Mouse (Mus musculus) heart, adult 2 months (tissue): ENCODE measurements around the gene Yy1. TPM values are rescaled to one million over a fixed set of nuclear protein-coding genes. Genes with fewer than 3 reads are reported as not detected.

Experiments
- DNase-seq, 2 experiments: peaks; one replicate each; pipeline ENCODE4 v3.0.0; 2021
- H3K27ac ChIP-seq: fragments of 200-600 bp; 2 replicates; pipeline ENCODE4 v1.8.1; 2022
- H3K27me3 ChIP-seq: fragments of 200-500 bp; 2 replicates; pipeline ENCODE4 v1.6.1; 2012; ENCODE audit warnings: mild to moderate bottlenecking, low read length, inconsistent platforms, mixed read lengths; ENCODE audit not compliant: control insufficient read depth, insufficient read depth
- H3K36me3 ChIP-seq: fragments of 200-500 bp; 2 replicates; pipeline ENCODE4 v1.6.1; 2012; ENCODE audit warnings: low read length, inconsistent platforms; ENCODE audit not compliant: control insufficient read depth, insufficient read depth
- H3K4me1 ChIP-seq: fragments of 200-500 bp; 2 replicates; pipeline ENCODE4 v1.6.1; 2011; ENCODE audit warnings: low read length; ENCODE audit not compliant: control insufficient read depth, insufficient read depth
- H3K4me3 ChIP-seq: fragments of 200-600 bp; 2 replicates; pipeline ENCODE4 v1.8.1; 2022
- H3K79me2 ChIP-seq: fragments of 200-500 bp; replicated peaks from 2 replicates; pipeline ENCODE4 v1.6.1; 2012; ENCODE audit warnings: mild to moderate bottlenecking, inconsistent platforms, low read length, moderate library complexity, mixed read lengths; ENCODE audit not compliant: control insufficient read depth, insufficient read depth
- H3K9ac ChIP-seq: fragments of 200-500 bp; 2 replicates; pipeline ENCODE4 v1.6.1; 2012; ENCODE audit warnings: low read depth, mild to moderate bottlenecking, control low read depth, inconsistent platforms, low read length, mixed read lengths
- CTCF ChIP-seq: fragments of 200-600 bp; IDR thresholded peaks from 2 replicates; pipeline ENCODE4 v1.8.1; 2022; ENCODE audit warnings: antibody characterized with exemption, mild to moderate bottlenecking, moderate library complexity
- EP300 ChIP-seq: fragments of 200-500 bp; IDR thresholded peaks from 2 replicates; pipeline ENCODE4 v1.6.1; 2011; ENCODE audit warnings: low read depth, low read length, control low read depth; ENCODE audit not compliant: insufficient read depth
- POLR2A ChIP-seq: fragments of 200-500 bp; IDR thresholded peaks from 2 replicates; pipeline ENCODE4 v1.6.1; 2011; ENCODE audit warnings: mild to moderate bottlenecking, low read depth, low read length, control low read depth; ENCODE audit not compliant: insufficient read depth
- WGBS: fragments of 180-500 bp; shearing (Covaris S2); methylation state at CpG from one replicate; pipeline ENCODE4 v1.1.7; 2018; 5-methylcytosine and 5-hydroxymethylcytosine counted together
- intact Hi-C: fragments of 180-260 bp; cut with DNase I; formaldehyde crosslinking; loops from one replicate; pipeline ENCODE4 v1.15.1; 2025
- polyA plus RNA-seq: library from polyadenylated mRNA; depleted of rRNA; stranded (reverse); fragments of >200 nt; gene quantifications from 2 replicates; pipeline ENCODE4 v1.2.3, GENCODE M21; 2012
- total RNA-seq, 2 experiments: library from RNA; stranded (reverse); gene quantifications; 2 replicates each; pipeline ENCODE4 v1.2.3; 2021

Gene Yy1
- total and polyA plus RNA-seq, 3 experiments, result 7.1 to 38.8 (median 34.4) TPM

DNA sequence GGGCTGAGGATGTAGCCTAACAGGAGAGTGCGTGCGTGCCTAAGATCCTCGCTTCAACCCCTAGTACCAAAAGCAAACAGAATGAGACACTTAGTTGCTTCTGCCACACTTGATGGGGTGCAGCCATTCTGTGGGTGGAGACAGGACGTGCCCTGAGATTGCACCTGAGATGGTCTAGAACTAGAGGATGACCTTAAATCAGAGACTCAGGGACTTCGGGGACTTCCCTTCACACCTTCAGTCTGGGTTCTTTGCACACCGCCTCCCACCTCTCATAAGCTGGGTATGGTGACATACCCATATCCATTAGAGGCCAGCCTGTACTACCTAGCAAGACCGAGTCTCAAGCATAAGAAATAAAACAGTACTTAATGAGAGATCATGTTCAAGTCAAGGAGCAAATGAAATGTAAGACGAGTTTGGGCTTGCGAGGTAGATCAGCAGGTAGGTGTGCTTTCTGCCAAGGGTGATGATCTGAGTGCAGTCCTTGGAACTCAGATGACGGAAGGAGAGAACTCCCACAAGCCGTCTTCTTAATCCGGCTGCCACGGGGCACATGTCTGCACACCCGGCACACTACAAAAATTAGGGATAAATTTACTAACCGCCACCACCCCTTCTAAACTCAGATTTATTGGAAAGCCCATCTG lies 31.6 kb downstream of the Yy1 start:
- no peaks in the 10 kb centered on the region for H3K27me3 ChIP-seq
- H3K27ac ChIP-seq, result no peak overlapping the region
- DNase-seq, result no peak
- WGBS, result 91% methylated on average over 15 of the region's 15 CpGs
- no peaks in the 10 kb centered on the region for H3K36me3 ChIP-seq
- no peaks in the 10 kb centered on the region for H3K79me2 ChIP-seq
- H3K4me1 ChIP-seq, result peaks cover 2% of the 10 kb centered on the region; the same call in 1 of the 2 replicates
- intact Hi-C loops, result no loop called here
- H3K4me3 ChIP-seq, result no peak overlapping the region
- no peak for TF ChIP-seq EP300
- TF ChIP-seq CTCF, result no peak
- TF ChIP-seq POLR2A, result no peak
- no peak overlapping the region for H3K9ac ChIP-seq

DNA sequence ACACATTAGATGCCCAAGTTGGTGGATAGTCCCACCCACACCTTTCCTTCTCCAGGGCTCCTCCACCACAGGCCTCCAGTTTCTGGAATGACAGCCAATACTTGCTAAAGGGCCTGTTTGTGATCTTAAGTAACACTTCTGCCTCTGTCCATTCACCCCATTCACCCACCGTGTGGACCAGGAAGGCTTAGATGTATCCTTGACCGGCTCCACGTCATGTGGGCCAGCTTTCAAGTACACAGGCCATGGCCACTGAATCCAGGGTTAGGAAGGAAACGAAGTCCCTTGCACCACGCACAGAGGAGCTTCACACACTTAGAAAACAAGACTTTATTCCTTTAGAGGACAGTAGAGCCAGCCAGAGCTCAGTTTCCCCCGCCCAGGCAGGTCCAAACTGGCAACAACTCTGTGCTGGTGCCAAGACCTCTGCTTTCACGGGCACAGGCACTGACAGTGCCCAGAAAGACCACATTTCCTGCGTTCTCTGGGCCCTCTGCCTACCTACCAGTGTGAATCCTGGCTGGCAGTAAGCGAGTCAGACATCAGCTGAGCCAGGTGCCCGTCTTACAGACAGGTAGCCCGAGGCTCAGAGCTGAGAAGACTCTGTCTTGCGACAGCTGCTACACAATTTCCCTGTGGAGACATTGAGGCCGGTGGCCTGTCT lies 32.9 kb downstream of the Yy1 start:
- Histone ChIP-seq H3K27me3 (no peaks in the 10 kb centered on the region), H3K9ac (no peak overlapping the region), H3K4me3 (no peak overlapping the region), H3K79me2 (no peaks in the 10 kb centered on the region), H3K27ac (no peak overlapping the region), H3K4me1 (peaks cover 2% of the 10 kb centered on the region; the same call in 1 of the 2 replicates), H3K36me3 (no peaks in the 10 kb centered on the region)
- 92% methylated on average over 13 of the region's 13 CpGs for WGBS
- intact Hi-C loops, result no loop called here
- no peak for TF ChIP-seq EP300
- TF ChIP-seq CTCF, result no peak
- no peak for TF ChIP-seq POLR2A
- no peak for DNase-seq

GRCm38 (mm10) chr12:108826282-108826957 lies 33.6 kb downstream of the Yy1 start:
- intact Hi-C loops, result no loop called here
- Histone ChIP-seq H3K27me3 (no peaks in the 10 kb centered on the region), H3K27ac (no peak overlapping the region)

DNA sequence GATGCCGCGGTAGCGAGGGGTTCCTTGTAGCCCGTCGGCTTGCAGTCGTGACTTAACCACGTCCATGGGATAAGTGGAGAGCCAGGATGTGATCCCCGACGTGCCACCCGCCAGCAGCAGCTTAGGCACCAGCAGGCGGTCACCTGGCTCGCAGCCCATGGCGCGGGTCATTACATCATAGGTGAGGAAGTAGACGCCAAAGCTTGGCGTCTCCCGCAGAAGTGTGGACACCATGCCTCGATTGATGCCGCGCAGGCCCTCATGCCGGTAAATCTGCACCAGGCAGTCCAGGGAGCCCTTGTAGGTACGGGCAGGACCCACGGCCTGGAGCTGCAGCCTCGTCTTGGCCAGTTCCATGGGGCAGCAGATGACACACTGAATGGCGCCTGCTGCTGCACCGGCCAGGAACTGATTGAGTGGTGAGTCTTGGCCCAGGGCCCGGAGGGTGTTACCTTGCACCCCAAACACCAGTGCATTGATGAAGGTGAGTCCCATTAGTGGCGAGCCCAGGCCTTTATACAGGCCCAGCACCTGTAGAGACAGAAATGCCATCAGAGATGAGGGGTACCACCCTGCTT lies 34.3 kb downstream of the Yy1 start:
- intact Hi-C loops, result no loop called here
- Histone ChIP-seq H3K9ac (no peak overlapping the region), H3K36me3 (no peaks in the 10 kb centered on the region), H3K4me1 (peaks cover 2% of the 10 kb centered on the region; the same call in 1 of the 2 replicates), H3K4me3 (no peak overlapping the region), H3K79me2 (no peaks in the 10 kb centered on the region), H3K27ac (no peak overlapping the region), H3K27me3 (no peaks in the 10 kb centered on the region)
- WGBS, result 94% methylated on average over 28 of the region's 28 CpGs
- no peak for DNase-seq
- no peak for TF ChIP-seq EP300
- TF ChIP-seq CTCF, result no peak
- no peak for TF ChIP-seq POLR2A

More at GRCm38 (mm10) chr12:108826282-108826957, 33.6 kb downstream of the Yy1 start:
- TF ChIP-seq EP300, result no peak
- TF ChIP-seq POLR2A, result no peak
- no peak for TF ChIP-seq CTCF
- WGBS, result 95% methylated on average over 19 of the region's 19 CpGs
- H3K79me2 ChIP-seq, result no peaks in the 10 kb centered on the region
- peaks cover 2% of the 10 kb centered on the region; the same call in 1 of the 2 replicates for H3K4me1 ChIP-seq
- H3K4me3 ChIP-seq, result no peak overlapping the region
- DNase-seq, result no peak
- H3K36me3 ChIP-seq, result no peaks in the 10 kb centered on the region
- H3K9ac ChIP-seq, result no peak overlapping the region

DNA sequence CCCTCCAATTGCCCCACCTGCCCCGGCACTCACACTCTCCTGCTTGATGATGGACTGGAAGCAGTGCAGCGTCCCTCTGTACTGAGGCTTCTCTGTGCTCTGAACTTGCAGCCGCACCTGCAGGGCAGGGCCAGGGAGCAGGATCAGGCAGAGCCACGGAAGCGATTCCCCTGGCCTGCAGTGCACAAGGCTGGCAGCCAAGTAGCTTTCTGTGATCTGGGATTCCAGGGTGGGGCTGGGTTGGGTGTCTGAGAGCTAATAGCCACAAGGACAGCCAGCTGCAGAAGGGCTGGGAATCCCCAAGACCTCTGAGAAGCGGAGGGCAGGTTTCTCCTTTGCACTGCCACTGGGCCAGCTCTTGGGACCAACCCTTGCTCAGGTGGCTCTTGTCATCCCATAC lies 34.9 kb downstream of the Yy1 start:
- no peaks in the 10 kb centered on the region for H3K36me3 ChIP-seq
- peaks cover 2% of the 10 kb centered on the region for H3K4me1 ChIP-seq
- TF ChIP-seq EP300 (no peak), POLR2A (no peak), CTCF (no peak)
- no peak overlapping the region for H3K9ac ChIP-seq
- no peaks in the 10 kb centered on the region for H3K27me3 ChIP-seq
- no peak overlapping the region for H3K27ac ChIP-seq
- no peaks in the 10 kb centered on the region for H3K79me2 ChIP-seq
- no peak for DNase-seq
- intact Hi-C loops, result no loop called here
- 83% methylated on average over 6 of the region's 6 CpGs for WGBS
- no peak overlapping the region for H3K4me3 ChIP-seq

DNA sequence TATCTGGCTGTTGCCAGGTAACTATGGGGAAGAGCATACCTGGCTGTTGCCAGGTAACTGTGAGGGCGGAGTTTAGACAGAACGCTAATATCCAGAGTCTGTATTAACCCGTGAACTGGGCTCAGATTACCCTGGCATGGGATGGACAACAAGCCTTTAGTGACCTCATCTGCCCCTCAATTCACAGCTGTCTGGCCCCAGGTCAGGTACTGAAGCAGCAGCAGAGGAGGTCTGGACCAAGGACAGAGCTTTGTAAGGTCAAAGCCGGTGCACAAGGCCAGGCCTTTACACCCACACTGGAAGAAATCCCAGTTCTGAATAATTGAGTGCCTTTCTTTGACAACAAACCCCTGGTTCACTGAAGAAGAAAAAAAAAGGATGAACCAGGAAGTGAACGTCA lies 36.9 kb downstream of the Yy1 start:
- no peak for DNase-seq

More for the DNA sequence above, 36.9 kb downstream of the Yy1 start:
- 54% methylated on average over 5 of the region's 5 CpGs for WGBS
- intact Hi-C loops, result loop anchor here (5.0 kb wide), 1 partner anchor 63 kb away; the partner anchor contains the start of genes Wars and Wdr25
- Histone ChIP-seq H3K27me3 (no peaks in the 10 kb centered on the region), H3K36me3 (no peaks in the 10 kb centered on the region), H3K9ac (no peak overlapping the region), H3K79me2 (no peaks in the 10 kb centered on the region), H3K27ac (no peak overlapping the region; the same call in 1 of the 2 replicates), H3K4me3 (no peak overlapping the region), H3K4me1 (peaks cover 4% of the 10 kb centered on the region)
- TF ChIP-seq CTCF (no peak), POLR2A (no peak), EP300 (no peak)
